Mouse (Mus musculus) kidney, adult 8-10 months (tissue): ENCODE measurements around the gene Kcnk18.
A peak's percentile ranks its signal among the peaks of the same experiment; 100 is the strongest.

ENCODE experiments used
- DNase-seq, 2 experiments: peaks; one replicate each; pipeline ENCODE4 v3.0.0; 2022

The Kcnk18 gene

GRCm38 (mm10) chr19:59218991-59219390, at the start of gene Kcnk18:
Gene Kcnk18 (plus strand): TSS chr19:59219214.
- DNase-seq, result no peak

- no peak for DNase-seq
Measured at GRCm38 (mm10) chr19:59169936-59170765, 48.9 kb upstream of the Kcnk18 start, which contains the start of gene Vax1. Gene Vax1 (minus strand): TSS chr19:59170056.

DNA sequence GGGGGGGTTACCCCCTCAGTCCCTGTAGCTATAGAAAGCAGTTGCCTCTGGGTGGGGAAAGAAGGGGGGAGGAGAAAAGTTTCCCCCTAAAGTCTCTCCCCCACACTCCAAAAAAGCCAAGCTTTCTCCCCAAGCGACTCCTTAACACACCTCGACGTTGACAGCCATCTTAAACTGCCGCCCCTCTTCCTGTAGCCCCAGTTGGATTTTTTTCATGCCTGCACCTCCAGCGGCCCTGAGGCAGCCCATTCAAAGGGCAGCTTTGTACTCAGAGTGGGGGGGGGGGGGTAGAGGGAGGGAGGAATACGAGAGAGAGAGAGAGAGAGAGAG, 48.3 kb upstream of the Kcnk18 start:
- no peak for DNase-seq

GRCm38 (mm10) chr19:59171151-59171870, 47.7 kb upstream of the Kcnk18 start:
- DNase-seq, result no peak

DNA sequence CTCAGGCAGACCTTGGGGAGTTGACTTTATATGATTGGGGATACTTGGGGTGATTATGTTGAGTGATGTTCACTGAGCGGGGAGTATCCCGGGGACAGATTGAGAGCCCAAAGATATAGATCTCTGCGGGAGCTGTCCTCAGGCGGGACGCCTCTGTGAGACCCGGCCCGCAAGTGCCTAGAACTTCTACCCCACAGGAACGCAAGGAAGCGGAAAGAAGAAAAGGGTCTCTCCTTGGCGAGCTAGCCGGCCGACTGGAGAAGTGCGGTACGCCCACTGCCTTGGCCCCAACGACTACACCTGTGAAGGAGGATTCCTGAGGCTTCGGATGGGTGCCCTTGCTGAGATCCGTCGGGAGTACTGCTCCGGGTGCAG, 47.2 kb upstream of the Kcnk18 start:
- no peak for DNase-seq

GRCm38 (mm10) chr19:59172781-59173180, 46.2 kb upstream of the Kcnk18 start:
- DNase-seq, result no peak

GRCm38 (mm10) chr19:59173341-59174015, 45.5 kb upstream of the Kcnk18 start:
- DNase-seq, result no peak

- peak; percentile 91 to 94 for DNase-seq
Measured at GRCm38 (mm10) chr19:59184000-59184399, 35.0 kb upstream of the Kcnk18 start.

DNA sequence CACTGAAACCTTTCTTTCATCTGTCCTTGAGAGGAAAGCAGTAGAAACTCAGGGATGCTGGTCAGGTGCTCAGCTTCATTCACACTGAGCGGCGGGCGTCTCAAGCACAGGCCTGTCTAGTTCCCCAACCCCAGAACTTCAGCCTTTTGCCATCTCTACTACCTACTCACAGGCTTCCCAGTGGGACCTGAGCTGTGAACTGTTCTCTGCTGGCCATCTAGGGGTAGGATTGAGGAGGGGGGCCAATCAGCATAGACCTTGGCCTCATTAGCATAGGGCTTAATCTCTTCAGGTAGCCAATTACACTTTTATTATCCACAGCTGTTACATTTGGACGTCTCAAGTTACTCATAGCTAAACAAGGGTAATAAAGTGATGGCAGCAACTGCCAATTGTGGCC, 30.0 kb upstream of the Kcnk18 start:
- DNase-seq, result no peak

DNA sequence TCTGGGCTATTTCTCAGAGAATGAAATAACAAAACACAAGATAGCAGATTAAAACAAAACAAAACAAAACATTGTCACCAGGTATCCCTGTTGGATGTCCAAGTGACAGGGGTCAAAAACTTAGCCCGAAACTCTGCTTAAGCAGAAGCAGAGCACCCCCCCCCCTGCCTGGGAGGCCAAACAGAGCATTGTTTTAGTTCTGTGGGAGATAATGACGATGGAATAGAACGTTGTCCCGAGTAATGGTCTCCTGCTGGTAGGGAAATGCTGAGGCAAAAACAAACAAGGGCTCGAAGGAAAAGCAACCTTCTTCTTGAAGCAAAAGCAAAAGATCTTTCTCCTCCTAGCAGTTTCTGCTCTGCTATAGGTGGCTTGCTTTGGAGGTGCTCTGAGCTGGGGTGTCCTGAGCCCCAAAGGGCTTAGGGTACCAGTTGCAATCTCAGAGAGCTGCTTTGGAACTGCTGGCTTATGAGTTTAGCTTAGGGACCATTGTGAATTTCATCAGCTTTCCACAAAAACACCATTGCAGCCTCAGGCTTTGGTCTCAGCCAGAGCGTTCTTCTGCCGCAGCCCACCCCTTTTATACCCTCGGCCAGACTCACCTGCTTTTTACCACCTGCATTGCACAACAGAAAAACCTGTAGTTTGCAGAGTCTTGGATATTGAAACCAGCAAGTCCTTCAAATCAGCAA, 28.4 kb upstream of the Kcnk18 start:
- DNase-seq, result no peak

DNA sequence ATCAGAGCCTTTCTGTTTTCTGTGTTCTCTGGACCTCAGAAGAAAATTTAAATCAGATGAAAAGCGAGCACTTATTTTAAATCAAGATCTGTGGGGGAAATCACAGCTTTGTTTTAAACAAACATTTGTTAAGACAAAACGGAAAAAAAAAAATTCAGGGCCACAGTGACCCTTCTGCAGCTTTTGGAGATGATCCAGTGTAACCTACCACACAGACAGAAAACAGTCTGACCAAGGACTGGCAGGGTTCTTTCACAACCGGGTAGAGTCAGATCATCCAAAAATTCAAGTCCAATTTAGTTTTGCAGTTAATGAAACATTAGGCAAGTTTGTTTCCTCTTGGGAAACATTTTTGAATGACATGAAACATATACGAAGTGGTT, 27.9 kb upstream of the Kcnk18 start:
- DNase-seq, result no peak

DNA sequence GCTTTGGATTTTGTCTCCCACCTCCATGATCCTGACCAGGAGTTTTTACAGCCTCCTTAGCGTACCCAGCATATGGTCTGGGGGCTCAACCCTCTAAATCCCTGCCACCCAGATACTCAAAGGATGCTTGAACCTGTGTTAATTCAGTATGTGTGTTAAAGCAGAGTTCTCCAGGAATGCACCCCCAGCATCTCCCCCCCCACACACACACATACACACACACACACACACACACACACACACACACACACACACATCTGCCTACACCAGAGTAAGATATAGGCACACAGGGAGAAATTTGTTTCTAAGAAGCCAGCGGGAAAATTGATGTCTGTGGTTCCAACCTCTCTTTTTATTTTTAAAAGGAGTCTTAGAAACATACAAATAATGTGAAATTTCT, 26.5 kb upstream of the Kcnk18 start:
- no peak for DNase-seq

DNA sequence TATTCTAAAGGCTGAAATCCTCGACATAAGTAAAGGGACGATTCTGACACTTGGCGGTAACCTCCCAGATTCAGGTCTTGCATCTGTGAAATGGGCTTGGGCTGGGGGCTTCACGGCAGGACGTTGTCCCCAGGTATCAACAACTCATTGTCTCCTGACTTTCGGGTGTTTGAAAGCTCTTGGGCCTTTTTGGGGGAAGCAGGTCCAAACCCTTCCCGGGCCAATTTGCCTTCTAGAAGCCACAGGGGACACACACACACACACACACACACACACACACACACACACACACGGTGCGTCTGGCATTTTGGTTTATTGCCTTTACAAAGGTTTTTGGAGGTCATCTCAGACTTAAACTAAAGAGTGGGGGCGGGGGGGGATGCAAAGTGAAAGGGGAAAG, 25.6 kb upstream of the Kcnk18 start:
- no peak for DNase-seq

GRCm38 (mm10) chr19:59193986-59194820, 24.8 kb upstream of the Kcnk18 start:
- no peak for DNase-seq

DNA sequence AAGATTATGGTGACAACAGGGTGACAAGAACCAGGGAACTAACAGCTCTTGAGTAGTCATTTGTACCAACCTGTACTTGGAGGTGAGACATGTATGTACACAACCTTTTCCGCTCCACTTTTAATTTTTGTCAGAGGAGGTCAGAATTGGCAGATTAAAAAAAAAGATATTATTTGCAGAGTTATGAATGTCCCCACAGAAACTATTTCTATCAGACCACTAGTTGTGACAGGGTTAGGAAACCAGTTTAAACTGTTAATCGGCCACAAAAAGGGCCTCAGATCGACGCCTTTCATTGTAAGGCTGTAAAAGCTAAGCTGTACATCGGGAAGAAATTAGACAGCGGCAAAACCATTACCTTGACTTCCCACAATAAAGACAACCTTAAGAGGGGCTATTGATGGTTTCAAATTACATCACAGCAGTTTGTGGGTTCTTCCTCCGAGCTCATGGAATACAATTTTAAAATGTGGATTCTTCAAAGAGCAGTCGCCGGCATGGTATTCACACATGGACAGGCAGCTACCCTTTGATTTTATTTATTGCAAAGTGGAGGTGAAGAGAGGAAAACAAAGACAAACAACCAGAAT, 23.7 kb upstream of the Kcnk18 start:
- no peak for DNase-seq

- peak; percentile 27 to 53 for DNase-seq
Measured at GRCm38 (mm10) chr19:59196111-59196666, 22.8 kb upstream of the Kcnk18 start.

DNA sequence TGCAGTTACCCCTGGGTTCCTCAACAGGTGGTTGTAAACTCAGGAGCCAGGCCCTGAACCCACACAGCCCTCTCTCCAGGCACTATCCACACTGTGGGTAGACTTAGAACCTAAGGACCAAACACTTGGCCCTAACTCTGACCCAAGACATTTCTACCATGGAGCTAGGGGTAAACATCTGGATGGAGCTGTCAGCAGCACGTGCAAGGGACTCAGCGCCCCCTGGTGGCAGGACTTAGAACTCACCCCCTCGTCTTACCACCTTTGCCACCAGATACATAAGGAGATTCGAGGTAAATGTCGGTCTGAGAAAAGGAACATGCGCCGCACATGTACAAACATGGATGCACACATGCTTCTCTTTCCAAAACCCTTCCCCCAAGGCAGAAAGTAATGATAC, 20.9 kb upstream of the Kcnk18 start:
- DNase-seq, result peak; percentile 40 to 80

DNA sequence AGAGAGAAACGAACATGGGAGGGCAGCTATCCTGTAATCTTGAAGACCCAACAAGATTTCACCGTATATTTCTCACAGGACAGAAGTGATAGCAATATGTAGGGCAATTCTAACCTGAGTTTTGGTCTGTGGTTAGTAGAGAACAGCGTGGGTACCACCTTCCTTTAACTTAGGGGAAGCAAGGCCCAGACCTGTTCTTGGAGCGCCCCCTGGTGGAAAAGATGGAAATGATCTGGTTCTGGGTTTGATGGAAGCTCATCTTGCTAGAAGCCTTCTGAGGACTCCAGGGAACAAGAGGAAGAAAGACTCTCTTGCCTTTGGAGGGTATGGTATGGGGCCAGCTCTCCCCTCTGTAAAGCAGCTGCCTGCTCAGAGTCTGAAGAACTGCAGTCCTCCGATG, 10.5 kb upstream of the Kcnk18 start:
- peak; percentile 30 to 62 for DNase-seq

- no peak for DNase-seq
Measured at GRCm38 (mm10) chr19:59208986-59209385, 10.0 kb upstream of the Kcnk18 start.

GRCm38 (mm10) chr19:59216891-59217290, 2.1 kb upstream of the Kcnk18 start:
- no peak for DNase-seq

DNA sequence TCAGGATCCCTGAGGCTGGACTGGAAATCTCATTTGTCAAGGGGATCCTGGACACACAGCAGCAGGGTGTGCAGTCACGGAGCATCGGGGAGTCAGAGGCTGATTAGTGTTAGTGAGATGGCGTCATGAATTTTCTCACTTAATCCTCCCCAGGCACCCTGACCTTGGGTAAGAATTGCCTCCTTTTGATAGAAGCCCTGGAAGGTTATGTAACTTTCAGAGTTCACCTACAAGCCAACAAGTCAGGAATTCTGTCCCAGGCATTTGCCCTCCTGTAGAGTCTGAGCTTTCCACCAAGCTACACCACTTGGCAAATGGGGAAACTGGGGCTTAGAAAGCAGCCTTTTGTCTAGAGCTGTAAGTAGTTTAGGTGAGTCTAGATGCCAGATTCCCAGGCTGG, 2.1 kb downstream of the Kcnk18 start:
- no peak for DNase-seq

- no peak for DNase-seq
Measured at GRCm38 (mm10) chr19:59228376-59228775, 9.4 kb downstream of the Kcnk18 start.
